ENCODE assay signal across 18 mouse cellular contexts in genomic region chr10:88817335-88817734, GRCm38 (mm10). TPM values are rescaled to one million over a fixed set of nuclear protein-coding genes. Genes with fewer than 3 reads are reported as not detected.
DNase-seq lines count a peak whose midpoint lies in the region; ATAC-seq lines count a peak whose summit lies in the region.
"Had no signal": no experiment of that assay in that cellular context is flagged by ENCODE, and none has a peak within 500 bp of the region (broad histone marks: within the 10 kb centered on the region; RNA-seq: fewer than 3 reads in every experiment).

No protein-coding gene starts in this region.

- no peak for DNase-seq in frontal cortex, postnatal 10 days (ENCODE audit: low spot score in 2 of 2)
- DNase-seq in layer of hippocampus, adult 18-20 months (ENCODE audit: low spot score in 2 of 2), result peak; percentile 7 to 41
- DNase-seq in layer of hippocampus, postnatal 25 days (ENCODE audit: extremely low spot score in 1 of 2, low spot score in 1 of 2), result no peak
- peak; percentile 7 to 59 for DNase-seq in left cerebral cortex, postnatal 25 days (ENCODE audit: low spot score in 2 of 2)
- DNase-seq in left cerebral cortex, adult 18-20 months (ENCODE audit: low spot score in 2 of 2), result no peak
- peak; percentile 78 for DNase-seq in brain, adult 2 months (ENCODE audit: low read depth, low spot score)
- no peak for DNase-seq in lung, postnatal 4 days
- DNase-seq: adrenal gland, postnatal 14 days; cerebellum, adult 11 months; cerebellum, adult 9-11 months; heart, postnatal 10 days; thymus, postnatal 25 days had no signal

- intact Hi-C loops in left cerebral cortex, postnatal 25 days (cut with DNase I), result no loop called here

- ATAC-seq in frontal cortex, adult (ENCODE audit: low TSS enrichment), result peak; percentile 81
- ATAC-seq: CD4-positive, CD25-positive, alpha-beta regulatory T cell, adult 4 months; forebrain, embryonic 16.5 days; hindbrain, embryonic 16.5 days; intestine, embryonic 16.5 days; midbrain, embryonic 16.5 days had no signal

RNA-seq across cellular contexts. Expression of gene Utp20, which starts 9.3 kb away (rescaled TPM):
- total RNA-seq in layer of hippocampus, adult 18-20 months (2021), result 10 to 100 TPM; 18.9 to 20.0 TPM
- total RNA-seq in layer of hippocampus, postnatal 25 days (2021), result 10 to 100 TPM; 19.1 to 24.3 TPM
- total RNA-seq in left cerebral cortex, postnatal 25 days (2021), result 10 to 100 TPM; 15.6 to 20.8 TPM
- 10 to 100 TPM; 18.2 to 18.5 TPM for total RNA-seq in left cerebral cortex, adult 18-20 months (2021)

Comparison
In these comparisons a context has a peak if more than half of its experiments do, and no peak if none do; other contexts are left out.
1. DNase-seq: peak in layer of hippocampus, adult 18-20 months (2 of 2), left cerebral cortex, postnatal 25 days (2 of 2) and brain, adult 2 months (single experiment); none in frontal cortex, postnatal 10 days (0 of 2), layer of hippocampus, postnatal 25 days (0 of 2), left cerebral cortex, adult 18-20 months (0 of 2) and lung, postnatal 4 days (0 of 2).